Mouse (Mus musculus) T-helper 17 cell (primary cell): Measurements from ENCODE around the gene Capn13.
"Not testable (repeated sequence)": the region's sequence is repeated elsewhere in the genome, so short reads cannot be mapped to it uniquely, and the experiment has no call there.

Experiments used
- in situ Hi-C, 2 experiments: fragments of 300-600 bp; cut with MboI, MseI; formaldehyde crosslinking; loops; 1 replicate in 1 of 2; 2 replicates in 1 of 2; pipeline ENCODE4 v1.15.1; 2025; ENCODE audit warnings: high pct_unique_total_duplicates in 2 of 2

Gene Capn13

DNA sequence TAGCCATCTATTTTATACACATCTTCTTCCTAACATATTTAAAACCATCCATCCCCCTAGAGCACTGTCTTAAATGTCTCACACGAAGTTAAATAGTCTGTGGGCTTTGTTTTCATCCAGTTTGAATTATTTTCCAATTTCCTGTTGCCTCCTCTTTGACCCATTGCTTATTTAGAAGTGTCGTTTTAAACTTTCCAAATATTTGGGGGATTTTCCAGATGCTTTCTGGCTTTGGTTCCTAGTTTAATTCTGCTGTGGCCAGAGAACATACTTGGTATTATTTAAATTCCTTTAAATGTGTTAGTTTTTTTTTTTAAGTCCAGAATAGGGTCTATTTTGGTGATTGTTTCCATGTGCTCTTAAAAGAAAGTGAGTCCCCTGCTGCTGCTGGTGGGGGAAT is 116.4 kb downstream of the Capn13 start:
- in situ Hi-C loops: loop anchor here (10.0 to 25.0 kb wide), 3 partner anchors 80 to 422 kb away; no protein-coding TSS in a partner anchor

DNA sequence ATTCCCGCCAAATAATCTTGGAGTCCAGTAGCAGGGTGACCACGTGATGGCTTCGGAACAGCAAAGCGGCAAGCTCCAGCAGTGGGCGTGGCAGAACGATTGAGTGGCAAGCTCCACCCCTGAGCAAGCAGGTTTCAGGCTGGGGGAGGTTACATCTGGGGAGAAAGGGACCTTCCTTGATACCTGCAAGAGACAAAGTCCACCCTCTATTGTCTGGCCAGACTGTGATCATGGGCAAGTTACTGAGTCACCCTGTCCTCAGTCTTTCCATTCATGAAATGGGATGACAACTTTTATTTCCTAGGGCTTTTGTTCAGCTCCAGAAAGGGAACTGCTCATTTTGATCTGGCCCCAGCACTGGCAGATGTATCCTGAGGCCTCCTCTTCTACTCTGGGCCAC is 118.0 kb downstream of the Capn13 start:
- in situ Hi-C loops: loop anchor here (10.0 to 25.0 kb wide), 3 partner anchors 78 to 420 kb away; no protein-coding TSS in a partner anchor

- in situ Hi-C loops: loop anchor here in 1 of 2 experiments (25.0 kb wide), 1 partner anchor 415 kb away; no protein-coding TSS in a partner anchor
These were observed 122.9 kb downstream of the Capn13 start for GRCm38 (mm10) chr17:73277770-73278169.

- in situ Hi-C loops: loop anchor here in 1 of 2 experiments (25.0 kb wide), 1 partner anchor 413 kb away; no protein-coding TSS in a partner anchor
These were observed 125.6 kb downstream of the Capn13 start for GRCm38 (mm10) chr17:73275066-73275465.

DNA sequence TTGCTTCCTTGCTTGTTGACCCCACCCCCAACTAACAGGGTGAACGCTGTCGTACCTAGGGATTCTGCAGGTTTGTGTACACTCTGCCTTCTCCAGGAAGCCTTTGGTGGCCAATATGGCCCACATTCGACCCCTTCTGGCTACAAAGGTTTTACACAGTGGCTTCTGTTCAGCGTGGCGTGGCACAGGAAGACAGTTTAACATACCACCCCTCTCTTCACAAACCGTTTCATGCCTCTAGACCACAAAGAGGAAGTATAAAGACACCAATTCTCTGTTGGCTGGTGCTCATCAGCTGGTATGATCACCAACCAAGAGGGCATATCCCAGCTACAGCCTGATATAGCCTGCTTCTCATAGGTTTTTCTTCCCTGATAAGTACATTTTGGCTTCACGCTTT is 126.9 kb downstream of the Capn13 start:
- in situ Hi-C loops: no loop called here

GRCm38 (mm10) chr17:73271797-73272600 is 128.7 kb downstream of the Capn13 start:
- in situ Hi-C loops: no loop called here

- in situ Hi-C loops: no loop called here
These were observed 129.5 kb downstream of the Capn13 start for GRCm38 (mm10) chr17:73270871-73271796.

GRCm38 (mm10) chr17:73263077-73263501 is 137.6 kb downstream of the Capn13 start:
- in situ Hi-C loops: loop anchor here in 1 of 2 experiments (10.0 kb wide), 1 partner anchor 288 kb away; no protein-coding TSS in a partner anchor

GRCm38 (mm10) chr17:73262558-73262957 is 138.1 kb downstream of the Capn13 start:
- in situ Hi-C loops: loop anchor here in 1 of 2 experiments (10.0 kb wide), 1 partner anchor 288 kb away; no protein-coding TSS in a partner anchor

GRCm38 (mm10) chr17:73259258-73259657 is 141.4 kb downstream of the Capn13 start:
- in situ Hi-C loops: not testable (repeated sequence)

DNA sequence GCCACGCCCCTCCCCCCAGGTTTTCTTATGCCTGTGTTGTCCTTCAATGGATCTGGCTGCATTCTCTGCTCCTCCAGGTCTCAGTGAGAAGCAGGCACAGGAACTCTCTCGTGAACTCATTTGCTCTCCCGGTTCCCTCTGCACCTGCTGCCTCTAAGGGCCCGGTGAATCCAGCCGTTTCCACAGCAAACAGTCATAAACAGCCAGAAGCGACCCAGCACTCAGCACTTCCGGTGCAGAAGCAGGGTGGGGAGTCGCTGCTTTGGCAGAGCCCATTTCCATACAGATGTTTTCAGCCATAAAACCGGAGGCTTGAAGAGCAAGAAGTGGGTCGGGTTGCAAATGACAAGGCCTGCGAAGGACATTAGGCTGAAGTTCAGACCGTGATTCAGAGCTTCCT is 142.0 kb downstream of the Capn13 start:
- in situ Hi-C loops: no loop called here
